Mouse (Mus musculus) T-helper 1 cell (primary cell): ENCODE measurements at regions not wholly inside any gene's neighbourhood (a gene's known extent, or its start where the extent isn't known, plus 50 kb on each side); places are given as distances from the start of the nearest gene placed in this dataset.

Source experiments
- in situ Hi-C: fragments of 300-600 bp; cut with MboI, MseI; formaldehyde crosslinking; loops from one replicate; pipeline ENCODE4 v1.15.1; 2025; ENCODE audit warnings: high pct_unique_total_duplicates

DNA sequence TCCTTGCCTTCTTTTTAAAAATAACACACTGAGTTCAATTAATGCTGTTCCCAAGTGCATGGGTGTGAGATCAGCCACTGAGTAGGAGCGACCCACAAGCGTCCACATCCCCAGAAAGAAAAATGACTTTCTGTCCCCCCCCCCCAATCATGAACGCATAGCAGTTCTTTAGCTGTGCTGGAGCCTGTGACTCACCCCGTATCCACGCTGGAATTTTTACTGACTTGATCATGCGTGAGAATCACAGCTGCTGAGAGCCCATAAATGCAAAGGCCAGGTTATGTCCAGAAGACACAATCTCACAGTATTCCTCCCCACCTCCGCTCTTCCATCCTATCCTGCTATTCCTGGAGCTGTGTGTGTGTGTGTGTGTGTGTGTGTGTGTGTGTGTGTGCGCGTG is 53.3 kb downstream of the Fos start:
- in situ Hi-C loops = loop anchor here (10.0 kb wide), 1 partner anchor 1462 kb away; the partner anchor contains the start of gene Acot5

DNA sequence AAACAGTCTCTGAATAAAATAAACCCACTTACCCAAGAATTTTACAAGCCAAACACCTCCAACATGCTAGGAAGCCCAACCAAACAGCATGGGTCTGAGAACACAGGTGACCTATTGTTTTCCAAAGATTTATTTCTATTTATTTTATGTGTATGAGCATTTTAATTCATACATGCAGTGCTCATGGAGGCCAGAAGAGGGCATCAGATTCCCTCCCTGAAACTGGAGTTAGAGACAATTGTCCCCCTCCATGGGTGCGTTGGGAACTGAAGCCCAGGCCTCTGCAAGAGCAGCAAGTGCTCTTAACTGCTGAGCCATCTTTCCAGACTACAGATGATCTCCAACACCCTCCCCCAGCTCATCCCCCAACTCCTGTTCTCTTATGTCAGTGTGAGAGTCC is 57.9 kb downstream of the Fos start:
- in situ Hi-C loops = no loop called here

- in situ Hi-C loops = no loop called here
These were observed 58.5 kb downstream of the Fos start for GRCm38 (mm10) chr12:85532221-85532612.

DNA sequence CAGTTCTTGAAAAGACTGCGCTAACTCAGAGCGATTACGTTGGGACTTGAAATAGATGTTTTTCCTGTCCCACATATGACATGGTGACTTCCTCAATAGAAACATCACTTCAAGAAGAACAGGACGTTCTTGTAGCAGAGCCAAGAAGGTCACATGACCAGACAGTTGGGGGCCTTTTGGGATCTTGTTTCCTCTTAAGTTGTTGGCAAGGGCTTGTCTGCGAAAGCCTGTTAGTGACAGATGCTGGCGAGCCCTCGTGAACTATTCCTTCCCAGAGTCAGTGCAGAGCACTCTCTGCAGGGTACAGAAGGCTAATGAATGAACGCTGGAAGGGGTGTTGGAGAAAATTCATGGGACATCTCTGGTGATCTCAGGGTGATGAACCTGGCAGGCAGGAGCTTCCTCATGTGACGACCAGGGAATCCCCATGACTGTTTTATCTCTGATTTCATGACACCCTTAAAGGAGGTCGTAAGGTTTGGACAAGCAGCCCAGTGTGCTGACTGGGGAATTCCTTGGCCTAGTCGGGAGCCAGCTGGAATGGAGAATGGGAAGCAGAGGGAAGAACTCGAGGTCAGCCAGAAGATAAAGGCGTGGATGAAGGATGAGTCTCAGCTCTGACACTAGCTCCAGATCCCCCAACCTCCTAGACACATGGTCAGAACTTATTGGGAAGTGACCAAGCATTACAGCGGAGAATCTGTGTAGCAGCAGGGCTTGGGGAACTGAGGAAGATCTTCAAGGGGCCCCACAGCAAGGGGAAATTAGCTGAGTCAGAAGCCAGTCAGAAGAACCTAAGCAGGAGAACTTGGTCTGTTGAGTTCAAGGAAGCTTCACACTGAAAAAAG is 59.1 kb downstream of the Fos start:
- in situ Hi-C loops = no loop called here

DNA sequence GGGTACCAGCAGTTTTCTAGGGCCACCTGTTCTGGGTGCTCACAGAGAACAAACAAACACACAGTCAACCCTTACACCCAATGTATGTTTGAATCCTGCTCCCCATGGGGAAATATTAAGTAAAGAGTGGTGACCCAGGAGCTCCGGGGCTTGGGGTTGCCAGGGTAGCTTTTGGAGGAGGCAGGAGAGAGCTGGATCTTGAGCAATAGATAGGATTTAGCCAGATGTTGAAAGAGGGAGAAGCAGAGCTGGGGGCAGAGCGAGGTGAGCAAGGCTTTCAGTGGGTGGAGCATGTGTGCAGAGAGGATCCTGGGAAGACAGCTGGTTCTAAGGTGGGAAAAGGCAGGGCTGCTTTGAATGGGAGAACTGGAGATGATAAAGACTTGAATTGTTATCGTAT is 59.9 kb downstream of the Fos start:
- in situ Hi-C loops = no loop called here

- in situ Hi-C loops = no loop called here
These were observed 59.4 kb upstream of the Jdp2 start for GRCm38 (mm10) chr12:85539423-85539822.

GRCm38 (mm10) chr12:85541153-85541552 is 57.7 kb upstream of the Jdp2 start:
- in situ Hi-C loops = no loop called here

DNA sequence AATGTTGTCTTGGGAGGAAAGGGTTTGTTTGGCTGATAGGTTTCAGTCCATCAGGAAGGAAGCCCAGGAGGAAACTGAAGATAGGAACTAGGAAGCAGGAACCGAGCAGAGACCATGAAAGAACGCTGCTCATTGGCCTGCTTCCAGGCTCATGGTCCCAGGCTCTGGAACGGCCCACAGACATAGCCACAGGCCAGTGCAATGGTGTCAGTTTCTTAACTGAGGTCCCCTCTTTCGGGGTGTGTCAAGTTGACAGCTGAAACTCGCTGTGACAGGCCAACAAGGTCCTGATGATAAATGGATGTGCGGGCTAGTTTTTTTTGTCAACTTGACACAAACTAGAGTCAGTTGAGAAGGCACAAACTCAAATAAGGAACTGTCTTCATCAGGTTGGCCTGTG is 55.9 kb upstream of the Jdp2 start:
- in situ Hi-C loops = no loop called here

- in situ Hi-C loops = no loop called here
These were observed 55.3 kb upstream of the Jdp2 start for GRCm38 (mm10) chr12:85543520-85543919.

DNA sequence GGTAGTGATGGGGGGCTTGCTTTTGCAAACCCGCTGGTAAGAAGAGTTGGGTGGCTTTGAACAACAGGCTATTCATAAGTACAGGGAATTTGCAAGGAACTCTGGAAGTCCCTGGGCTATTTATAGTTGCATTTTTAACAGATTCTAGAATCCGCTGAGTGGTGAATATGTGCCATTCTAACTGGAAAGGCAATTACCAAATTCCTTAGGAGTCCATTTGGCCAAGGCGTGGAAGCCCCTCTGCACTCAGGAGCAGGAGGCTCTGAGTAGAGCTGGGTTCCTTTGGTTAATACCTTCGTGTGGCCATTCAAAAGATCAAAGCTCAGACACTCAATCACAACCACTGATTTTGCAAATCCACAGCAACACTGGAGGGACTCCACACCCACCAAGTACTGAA is 54.0 kb upstream of the Jdp2 start:
- in situ Hi-C loops = no loop called here

DNA sequence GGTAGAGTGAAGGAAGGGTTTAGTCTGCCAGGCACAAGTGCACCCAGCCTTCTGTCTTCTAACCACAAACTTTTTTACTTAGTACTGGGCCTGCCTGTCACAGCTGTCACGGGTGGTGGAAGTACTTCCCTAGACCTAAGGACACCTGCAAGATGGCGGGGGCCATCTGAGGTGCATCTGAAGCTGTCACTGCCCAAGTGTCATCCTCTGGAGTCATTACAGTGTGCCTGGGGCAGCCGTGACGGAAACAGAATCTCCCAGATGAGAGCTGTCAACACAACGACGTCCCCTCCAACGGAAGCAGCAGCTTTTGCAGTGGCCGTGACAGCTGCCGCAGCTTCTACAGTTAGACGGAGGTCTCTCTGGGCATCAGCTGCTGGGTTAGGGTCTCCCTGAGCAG is 53.1 kb upstream of the Jdp2 start:
- in situ Hi-C loops = no loop called here

DNA sequence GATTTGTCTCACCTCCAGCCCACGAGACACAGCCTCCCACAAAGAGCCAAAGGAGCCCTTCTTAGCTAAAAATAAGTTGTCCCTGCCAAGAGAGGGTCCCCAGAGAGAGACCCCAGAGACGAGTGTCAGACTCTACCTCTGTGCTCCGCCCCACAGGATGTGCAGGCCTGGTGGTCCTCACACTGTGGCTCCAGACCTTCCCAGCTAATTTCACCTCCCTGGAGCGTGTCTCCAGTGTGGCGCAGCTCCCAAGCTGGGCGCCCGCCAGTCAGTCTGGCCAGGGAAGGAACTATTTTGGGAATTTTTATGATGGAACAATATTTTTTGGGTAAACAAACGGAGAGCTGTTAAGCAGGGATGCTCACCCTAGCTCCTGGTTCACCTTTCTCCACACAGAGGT is 50.8 kb upstream of the Jdp2 start:
- in situ Hi-C loops = no loop called here
